Mouse (Mus musculus): Measurements from ENCODE around the gene Pdzrn3.

DNA sequence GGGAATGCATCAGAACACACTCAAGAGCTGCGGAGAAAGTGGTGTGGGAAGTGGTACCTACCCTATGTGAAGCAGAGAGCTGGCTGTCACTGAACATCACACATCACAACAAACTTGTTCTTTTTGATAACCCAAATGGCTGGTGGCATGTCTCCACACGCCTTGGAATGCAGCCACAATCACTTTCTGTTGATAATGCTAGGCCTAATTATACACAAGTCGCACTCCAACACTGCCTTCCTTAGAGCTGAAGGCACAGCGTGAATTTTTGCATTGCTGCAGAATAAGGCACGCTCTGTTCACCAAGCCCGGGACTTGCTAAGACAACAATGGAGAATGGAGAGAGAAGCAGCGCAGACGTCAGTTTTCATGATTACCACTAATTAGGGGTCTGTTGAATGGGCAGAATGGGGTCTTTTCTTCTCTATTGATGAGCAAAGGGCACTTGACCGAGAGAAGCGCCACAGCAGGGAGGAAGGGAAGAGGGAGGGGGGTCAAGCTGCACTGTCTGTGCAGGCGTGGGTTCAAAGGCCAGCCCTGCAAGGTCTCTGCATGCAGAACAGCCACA lies 69.6 kb downstream of the Pdzrn3 start:
- no peak for TF ChIP-seq CTCF (IDR thresholded peaks at IDR 0.05; ENCODE audit: borderline replicate concordance, insufficient read depth, low read length)
- TF ChIP-seq POLR2A (IDR thresholded peaks at IDR 0.05; ENCODE audit: low read depth, low read length): no peak
